Mouse (Mus musculus): ENCODE measurements at regions not wholly inside any gene's neighbourhood (a gene's known extent, or its start where the extent isn't known, plus 50 kb on each side); places are given as distances from the start of the nearest gene placed in this dataset.

DNA sequence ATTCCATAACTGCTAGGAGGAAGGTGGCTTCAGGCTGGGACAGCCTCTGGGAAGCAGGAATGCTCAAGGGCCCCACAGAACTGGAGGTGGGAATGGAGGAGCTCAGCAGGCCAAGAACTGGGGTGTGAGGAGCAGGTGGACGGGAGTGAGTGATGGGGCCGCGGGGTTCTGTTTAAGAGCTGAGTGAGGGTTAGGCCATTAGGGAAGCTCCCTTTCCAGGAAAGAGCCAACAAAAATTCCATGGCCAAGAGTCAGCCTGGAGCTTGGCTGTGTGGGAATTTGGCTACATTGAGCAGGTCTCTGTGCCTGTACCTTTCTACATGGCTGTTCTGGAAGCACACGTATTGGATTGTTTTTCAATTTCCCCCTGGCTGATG, 139.4 kb upstream of the Ddhd1 start:
- no peak for TF ChIP-seq CTCF (IDR thresholded peaks at IDR 0.05; ENCODE audit: extremely low read depth, insufficient read depth, low read length)
- TF ChIP-seq POLR2A (IDR thresholded peaks at IDR 0.05; ENCODE audit: extremely low read depth, insufficient read depth, low read length), result no peak

Measured in cortical plate, adult 2 months (tissue).